Mouse (Mus musculus) ovary, adult 18-20 months (tissue): ENCODE results near the gene Ldb1.

Source experiments
- DNase-seq: peaks from one replicate; pipeline ENCODE4 v3.0.0; 2022; ENCODE audit warnings: low spot score, mixed read lengths

Ldb1 gene

GRCm38 (mm10) chr19:46044271-46044992, 582 bp downstream of the Ldb1 start, which contains the start of gene Pprc1:
Gene Pprc1, plus strand, starts transcription at chr19:46044886.
- DNase-seq = no peak

DNA sequence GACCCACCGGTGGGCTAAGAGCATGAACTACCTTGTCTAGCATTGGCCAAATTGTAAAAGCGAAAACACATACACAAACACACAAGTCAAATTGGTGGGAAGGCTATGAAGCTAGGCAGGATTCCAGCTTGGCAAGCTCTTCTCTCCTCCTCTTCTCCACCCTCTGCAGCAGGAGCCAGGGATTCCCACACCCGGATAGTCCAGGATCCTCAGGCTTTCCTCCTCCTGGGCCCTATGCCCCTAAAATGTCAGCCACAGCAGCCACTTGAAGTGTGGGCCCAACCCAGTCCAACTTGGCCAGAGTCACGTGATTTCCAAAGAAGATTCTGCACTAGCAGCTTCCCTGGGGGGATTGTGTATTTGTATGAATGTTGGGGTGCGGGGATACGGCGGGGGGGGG, 1.6 kb downstream of the Ldb1 start:
- DNase-seq = no peak

GRCm38 (mm10) chr19:46042476-46043011, 2.5 kb downstream of the Ldb1 start:
- no peak for DNase-seq

- DNase-seq = peak; percentile 83
These were observed 3.0 kb downstream of the Ldb1 start for GRCm38 (mm10) chr19:46041933-46042475.

DNA sequence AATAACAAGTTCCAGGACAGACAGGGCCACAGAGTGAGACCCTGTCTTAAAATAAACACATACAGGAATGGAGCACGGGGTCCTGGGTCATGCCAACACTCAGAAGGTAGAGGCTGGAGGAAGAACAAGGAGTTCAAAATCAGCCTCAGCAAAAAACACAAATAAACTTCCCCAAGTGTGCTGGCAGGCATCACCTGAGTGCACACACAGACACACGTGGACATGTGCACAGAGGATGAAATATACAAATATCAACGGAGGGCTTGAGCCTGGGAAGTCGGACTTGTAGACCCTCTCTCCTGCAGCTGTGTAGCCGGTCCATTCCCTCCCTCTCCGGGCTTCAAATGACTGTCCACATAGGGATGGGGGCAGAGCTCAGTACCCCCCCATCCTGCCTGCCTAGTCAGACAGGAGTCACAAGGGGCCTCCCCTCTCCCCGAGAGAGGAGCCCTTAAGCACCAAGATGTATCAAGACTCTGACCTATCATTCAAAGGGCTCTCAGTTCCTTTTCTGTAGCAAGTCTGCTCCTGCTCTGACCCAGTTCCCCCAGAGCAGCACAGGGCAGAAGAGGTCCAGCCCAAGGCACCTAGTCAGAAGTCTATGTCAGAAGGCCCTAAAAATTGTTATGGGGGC, 3.6 kb downstream of the Ldb1 start:
- no peak for DNase-seq

GRCm38 (mm10) chr19:46040149-46040902, 4.7 kb downstream of the Ldb1 start:
- DNase-seq = no peak

DNA sequence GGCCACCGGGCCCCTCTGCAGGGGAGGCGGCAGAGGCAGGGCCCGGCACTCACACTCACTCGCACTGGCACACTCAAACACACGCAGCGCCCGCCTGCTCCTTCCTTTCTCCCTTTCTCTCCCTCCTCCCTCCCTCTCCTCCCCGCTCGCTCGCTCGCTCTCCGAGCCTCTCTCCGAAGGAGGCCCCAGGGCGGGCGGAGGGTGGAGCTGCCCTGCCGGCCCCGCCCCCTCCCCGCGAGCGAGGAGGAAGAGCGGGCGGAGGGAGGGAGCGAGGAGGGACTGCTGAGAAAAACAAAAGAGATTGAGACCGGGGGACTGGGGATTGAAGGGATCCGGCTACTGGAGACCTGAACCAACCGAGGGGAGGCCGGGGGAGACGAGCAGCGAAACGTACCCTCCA, 5.5 kb downstream of the Ldb1 start:
- DNase-seq = peak; percentile 88

DNA sequence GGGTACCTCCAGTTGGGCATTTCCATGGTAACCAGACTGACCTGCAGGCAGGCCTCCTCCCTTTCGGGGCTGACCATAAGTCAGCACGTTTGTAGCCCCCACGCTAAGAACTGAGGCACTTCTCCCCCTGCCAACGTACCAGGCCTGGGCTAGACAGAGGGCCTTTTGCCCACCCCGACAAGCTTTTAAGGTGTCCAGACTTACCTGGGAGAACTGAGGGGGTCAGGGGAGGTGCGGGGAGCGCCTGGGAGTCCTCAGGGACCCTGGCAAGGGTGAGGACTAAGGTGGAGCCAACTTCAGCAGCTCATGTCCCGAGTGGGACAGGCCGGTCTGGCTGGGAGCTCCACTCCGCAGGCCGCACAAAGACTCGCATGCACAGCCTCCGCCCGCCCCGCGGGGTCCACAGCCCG, 6.2 kb downstream of the Ldb1 start:
- no peak for DNase-seq

- DNase-seq = no peak
These were observed 6.8 kb downstream of the Ldb1 start for GRCm38 (mm10) chr19:46037925-46038850.

DNA sequence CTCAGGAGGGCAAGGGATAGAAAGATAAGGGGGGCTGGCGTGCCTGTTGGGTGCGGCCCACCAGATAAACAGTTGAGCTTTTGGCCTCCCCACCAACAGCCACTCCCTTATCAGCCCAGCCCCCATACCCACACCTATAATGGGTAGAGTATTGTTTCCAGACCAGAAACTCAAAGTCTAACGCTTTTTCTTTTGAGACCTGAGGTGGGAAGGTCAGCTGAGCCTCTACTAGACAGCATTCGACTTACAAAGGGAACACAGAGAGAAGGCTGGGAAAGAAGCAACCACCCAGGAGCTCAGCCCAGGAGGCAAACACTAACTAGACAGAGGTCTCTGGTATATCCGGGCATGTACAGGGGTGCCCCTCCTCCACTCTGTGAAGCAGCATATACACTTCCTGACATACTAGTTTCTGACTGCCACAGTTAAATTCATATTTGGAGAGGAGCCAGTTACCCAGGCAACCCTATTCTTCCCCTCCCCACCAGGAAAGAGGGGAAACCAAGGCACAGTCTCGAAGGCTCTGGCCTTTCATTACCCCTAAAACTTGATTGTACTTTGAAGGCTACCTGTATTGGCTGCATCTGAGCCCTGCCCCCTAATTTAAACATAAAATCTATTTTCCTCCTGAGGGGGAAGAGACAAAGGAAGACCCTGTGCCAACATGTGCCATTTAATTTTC, 7.6 kb downstream of the Ldb1 start:
- no peak for DNase-seq

- no peak for DNase-seq
These were observed 8.4 kb downstream of the Ldb1 start for GRCm38 (mm10) chr19:46036477-46037242.

- no peak for DNase-seq
These were observed 9.0 kb downstream of the Ldb1 start for GRCm38 (mm10) chr19:46035971-46036370.

- no peak for DNase-seq
These were observed 11.1 kb downstream of the Ldb1 start for GRCm38 (mm10) chr19:46033911-46034310.

GRCm38 (mm10) chr19:46032731-46033510, 12.1 kb downstream of the Ldb1 start:
- DNase-seq = no peak

DNA sequence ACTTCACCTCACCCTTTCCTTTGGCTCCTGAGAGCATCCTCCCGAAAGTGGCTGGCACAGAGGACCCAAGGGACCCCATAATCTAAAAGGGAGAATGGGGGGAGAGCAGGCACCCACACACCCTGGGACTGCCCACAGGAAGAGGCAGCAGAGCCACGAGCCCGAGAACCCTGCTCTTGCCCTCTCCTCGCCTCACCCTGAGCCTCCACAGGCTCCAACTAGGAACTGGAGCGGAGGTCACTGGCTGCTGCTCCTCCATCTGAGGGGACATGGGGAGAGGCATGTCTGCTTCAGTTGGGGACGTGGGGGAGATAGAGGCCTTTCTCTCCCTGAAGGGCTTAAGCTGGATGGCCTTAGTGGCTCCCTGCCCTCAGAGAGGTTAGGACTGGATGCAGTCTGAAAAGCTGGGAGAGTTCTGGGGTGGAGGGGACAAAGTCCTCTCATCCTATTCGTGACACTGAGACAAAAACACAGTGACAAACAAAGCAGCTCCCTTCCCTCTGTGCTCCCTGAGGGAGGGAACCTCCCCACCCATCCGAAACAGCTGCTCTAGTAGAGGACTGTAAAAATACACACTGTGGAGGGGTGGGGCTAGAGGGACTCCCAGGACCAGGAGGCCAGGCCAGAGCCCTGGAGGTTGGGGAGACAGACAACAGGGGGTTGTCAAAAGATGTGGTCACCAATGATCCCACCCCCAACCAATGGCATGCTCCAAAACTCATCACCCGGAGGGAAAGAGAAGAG, 13.2 kb downstream of the Ldb1 start:
- DNase-seq = no peak

DNA sequence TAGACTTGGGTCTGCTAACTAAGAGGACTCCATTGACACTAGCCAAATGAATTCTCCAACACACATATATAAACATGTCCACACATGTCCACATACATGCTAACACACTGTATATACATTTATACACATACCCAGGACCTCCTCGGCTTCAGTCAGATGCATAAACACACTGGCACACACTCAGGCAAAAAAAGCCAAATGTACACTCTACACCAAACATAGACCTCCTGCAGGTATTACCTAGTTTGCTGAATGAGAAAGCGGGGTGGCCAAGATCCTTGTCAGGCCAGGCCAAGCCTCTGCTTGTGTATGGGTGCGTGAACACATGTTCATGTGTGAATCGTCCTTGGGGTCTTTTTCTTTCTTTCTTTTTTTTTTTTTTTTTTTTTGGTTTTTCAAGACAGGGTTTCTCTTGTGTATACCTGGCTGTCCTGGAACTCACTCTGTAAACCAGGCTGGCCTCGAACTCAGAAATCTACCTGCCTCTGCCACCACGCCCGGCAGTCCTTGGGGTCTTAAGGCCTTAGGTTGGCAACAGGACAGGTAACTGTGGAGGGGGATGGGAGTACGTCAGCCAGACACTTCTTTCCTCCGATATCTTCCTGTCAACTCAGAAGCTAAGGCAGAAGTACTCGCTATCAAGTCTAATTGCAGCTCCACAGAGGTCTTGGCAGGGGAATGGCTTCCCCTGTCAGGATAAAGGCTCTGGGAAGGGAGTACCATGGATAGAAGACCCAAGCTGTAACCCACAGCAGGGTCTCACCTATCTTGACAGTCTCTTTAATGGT, 14.6 kb downstream of the Ldb1 start:
- no peak for DNase-seq

- DNase-seq = no peak
These were observed 15.4 kb downstream of the Ldb1 start for GRCm38 (mm10) chr19:46029652-46030051.
